Mouse (Mus musculus): ENCODE data around the gene Sema6d.

DNA sequence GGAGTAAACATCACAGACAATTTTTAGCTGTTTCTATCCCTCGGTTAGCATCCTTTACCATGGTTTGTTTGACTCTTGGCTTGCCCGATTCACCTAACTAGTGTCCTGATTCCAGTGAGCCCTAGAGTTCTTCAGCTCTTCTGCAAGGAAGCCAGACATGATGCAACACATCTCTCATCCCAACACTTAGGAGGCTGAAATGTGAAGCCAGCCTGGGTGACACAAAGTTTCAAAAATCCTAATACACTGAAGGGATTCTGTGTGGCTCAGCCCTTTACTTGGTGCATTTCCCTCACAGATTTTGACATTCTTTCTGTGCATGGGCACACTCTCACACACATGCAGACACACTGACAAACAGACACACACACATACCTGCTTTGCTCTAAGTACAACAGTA lies 560.8 kb downstream of the Sema6d start:
- no peak for TF ChIP-seq CTCF (IDR thresholded peaks at IDR 0.05; ENCODE audit: control insufficient read depth, insufficient read depth, insufficient read length)
- TF ChIP-seq MYOG (IDR thresholded peaks at IDR 0.05; ENCODE audit: control insufficient read depth, extremely low read depth, insufficient read length), result no peak

Measured in C2C12 (cell line).